Mouse (Mus musculus): Measurements from ENCODE around the gene Gjb1. TPM values are rescaled to one million over a fixed set of nuclear protein-coding genes. Genes with fewer than 3 reads are reported as not detected.
"Not testable (repeated sequence)": the region's sequence is repeated elsewhere in the genome, so short reads cannot be mapped to it uniquely, and the experiment has no call there.

The Gjb1 gene
- polyA plus RNA-seq, 1 experiment: not detected

DNA sequence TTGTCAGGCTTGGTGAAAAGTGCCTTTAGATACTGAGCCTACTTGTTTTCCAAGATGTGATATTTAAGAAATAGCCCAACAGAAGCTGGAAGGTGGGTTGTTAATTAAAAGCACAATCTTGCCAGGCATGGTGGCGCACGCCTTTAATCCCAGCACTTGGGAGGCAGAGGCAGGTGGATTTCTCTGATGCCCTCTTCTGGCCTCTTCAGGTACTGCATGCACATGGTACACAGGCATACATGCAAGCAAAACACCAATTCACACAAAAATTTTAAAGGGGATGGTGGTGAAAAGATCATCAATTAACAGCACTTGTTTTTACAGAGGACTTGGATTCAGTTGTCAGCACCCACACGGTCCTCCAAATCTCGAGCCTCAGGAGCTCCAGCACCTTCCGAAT is 41.6 kb upstream of the Gjb1 start:
- Histone ChIP-seq H3K27me3 (ENCODE audit: control insufficient read depth, insufficient read depth, insufficient read length) (no peaks in the 10 kb centered on the region), H3K4me3 (no peak overlapping the region), H3ac (ENCODE audit: control insufficient read depth, insufficient read length) (no peak overlapping the region), H3K79me2 (ENCODE audit: control insufficient read depth, insufficient read depth) (no peaks in the 10 kb centered on the region), H3K4me2 (ENCODE audit: low read depth) (no peak overlapping the region), H3K36me3 (ENCODE audit: control insufficient read depth, insufficient read depth) (no peaks in the 10 kb centered on the region)
- TF ChIP-seq MYOD1 (IDR thresholded peaks at IDR 0.05; ENCODE audit: control insufficient read depth in 1 of 3, insufficient read length in 2 of 3, low read depth in 2 of 3) (no peak), MYOG (IDR thresholded peaks at IDR 0.05; ENCODE audit: control insufficient read depth in 1 of 3, insufficient read depth in 1 of 3, insufficient read length in 2 of 3, low read depth in 2 of 3) (no peak), SRF (IDR thresholded peaks at IDR 0.05; ENCODE audit: control insufficient read depth, insufficient read length, low read depth) (no peak)

GRCm38 (mm10) chrX:101338666-101339065 is 37.5 kb upstream of the Gjb1 start:
- Histone ChIP-seq H3ac (ENCODE audit: control insufficient read depth, insufficient read length) (no peak overlapping the region), H3K4me2 (ENCODE audit: low read depth) (no peak overlapping the region), H3K4me3 (no peak overlapping the region), H3K36me3 (ENCODE audit: control insufficient read depth, insufficient read depth) (no peaks in the 10 kb centered on the region), H3K27me3 (ENCODE audit: control insufficient read depth, insufficient read depth, insufficient read length) (no peaks in the 10 kb centered on the region), H3K79me2 (ENCODE audit: control insufficient read depth, insufficient read depth) (no peaks in the 10 kb centered on the region)
- no peak for TF ChIP-seq MAX (IDR thresholded peaks at IDR 0.05; ENCODE audit: low read depth)
- TF ChIP-seq MYOG (IDR thresholded peaks at IDR 0.05; ENCODE audit: control insufficient read depth in 1 of 3, insufficient read depth in 1 of 3, insufficient read length in 2 of 3, low read depth in 2 of 3): no peak
- TF ChIP-seq E2F4 (IDR thresholded peaks at IDR 0.05; ENCODE audit: insufficient read depth): no peak
- TF ChIP-seq POLR2A (IDR thresholded peaks at IDR 0.05; ENCODE audit: insufficient read length, low read depth): no peak
- no peak for TF ChIP-seq REST (IDR thresholded peaks at IDR 0.05; ENCODE audit: insufficient read depth, insufficient read length)
- no peak for TF ChIP-seq POLR2AphosphoS2 (IDR thresholded peaks at IDR 0.05; ENCODE audit: insufficient read length, low read depth)
- TF ChIP-seq SRF (IDR thresholded peaks at IDR 0.05; ENCODE audit: control insufficient read depth, insufficient read length, low read depth): no peak
- no peak for TF ChIP-seq TCF3 (IDR thresholded peaks at IDR 0.05; ENCODE audit: insufficient read length, low read depth)
- TF ChIP-seq TCF12 (IDR thresholded peaks at IDR 0.05; ENCODE audit: insufficient read depth, poor library complexity, severe bottlenecking): no peak
- TF ChIP-seq CEBPB (IDR thresholded peaks at IDR 0.05; ENCODE audit: insufficient read depth, poor library complexity, severe bottlenecking): no peak

GRCm38 (mm10) chrX:101342837-101343236 is 33.3 kb upstream of the Gjb1 start:
- H3K4me2 ChIP-seq (ENCODE audit: low read depth); H3K4me3 ChIP-seq; H3K27me3 ChIP-seq (ENCODE audit: control insufficient read depth, insufficient read depth, insufficient read length); H3ac ChIP-seq (ENCODE audit: control insufficient read depth, insufficient read length); H3K36me3 ChIP-seq (ENCODE audit: control insufficient read depth, insufficient read depth); H3K79me2 ChIP-seq (ENCODE audit: control insufficient read depth, insufficient read depth): not testable (repeated sequence)

- no peaks in the 10 kb centered on the region for H3K27me3 ChIP-seq (ENCODE audit: control insufficient read depth, insufficient read depth, insufficient read length)
- H3K4me3 ChIP-seq: no peak overlapping the region
- TF ChIP-seq POLR2AphosphoS2 (IDR thresholded peaks at IDR 0.05; ENCODE audit: insufficient read length, low read depth): no peak
- no peak for TF ChIP-seq SRF (IDR thresholded peaks at IDR 0.05; ENCODE audit: control insufficient read depth, insufficient read length, low read depth)
- TF ChIP-seq REST (IDR thresholded peaks at IDR 0.05; ENCODE audit: insufficient read depth, insufficient read length): no peak
- no peak for TF ChIP-seq USF1 (IDR thresholded peaks at IDR 0.05; ENCODE audit: low read depth)
- no peak for TF ChIP-seq TCF12 (IDR thresholded peaks at IDR 0.05; ENCODE audit: insufficient read depth, poor library complexity, severe bottlenecking)
- TF ChIP-seq TCF3 (IDR thresholded peaks at IDR 0.05; ENCODE audit: insufficient read length, low read depth): no peak
- no peak for TF ChIP-seq E2F4 (IDR thresholded peaks at IDR 0.05; ENCODE audit: insufficient read depth)
- no peak for TF ChIP-seq POLR2A (IDR thresholded peaks at IDR 0.05; ENCODE audit: insufficient read length, low read depth)
- TF ChIP-seq MYOG (IDR thresholded peaks at IDR 0.05; ENCODE audit: control insufficient read depth in 1 of 3, insufficient read depth in 1 of 3, insufficient read length in 2 of 3, low read depth in 2 of 3): no peak
- TF ChIP-seq MAX (IDR thresholded peaks at IDR 0.05; ENCODE audit: low read depth): no peak
- TF ChIP-seq CEBPB (IDR thresholded peaks at IDR 0.05; ENCODE audit: insufficient read depth, poor library complexity, severe bottlenecking): no peak
- TF ChIP-seq MYOD1 (IDR thresholded peaks at IDR 0.05; ENCODE audit: control insufficient read depth in 1 of 3, insufficient read length in 2 of 3, low read depth in 2 of 3): no peak
- no peaks in the 10 kb centered on the region for H3K36me3 ChIP-seq (ENCODE audit: control insufficient read depth, insufficient read depth)
- no peak overlapping the region for H3ac ChIP-seq (ENCODE audit: control insufficient read depth, insufficient read length)
- H3K79me2 ChIP-seq (ENCODE audit: control insufficient read depth, insufficient read depth): no peaks in the 10 kb centered on the region
- H3K4me2 ChIP-seq (ENCODE audit: low read depth): no peak overlapping the region
Observed at GRCm38 (mm10) chrX:101345456-101345855, 30.7 kb upstream of the Gjb1 start.

DNA sequence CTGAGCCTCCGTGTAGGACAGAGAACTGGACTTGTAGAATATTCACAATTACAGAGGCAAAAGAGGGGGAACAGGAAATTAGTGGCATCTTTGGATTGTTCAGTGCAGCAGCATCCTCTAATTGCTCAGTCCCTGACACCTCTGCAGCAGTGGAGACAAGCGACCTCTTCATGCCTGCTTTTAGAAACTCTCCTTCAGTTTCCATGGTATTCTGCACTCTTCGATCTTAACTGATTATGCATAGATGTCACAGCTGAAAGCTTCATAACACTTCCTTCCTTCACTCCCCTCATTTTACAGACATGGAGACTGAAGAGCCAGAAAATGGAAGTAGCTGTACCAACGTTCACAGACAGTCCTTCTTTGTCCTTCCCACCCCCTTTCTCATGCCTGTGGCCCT is 29.7 kb upstream of the Gjb1 start:
- no peak overlapping the region for H3K4me3 ChIP-seq
- H3K79me2 ChIP-seq (ENCODE audit: control insufficient read depth, insufficient read depth): no peaks in the 10 kb centered on the region
- H3K36me3 ChIP-seq (ENCODE audit: control insufficient read depth, insufficient read depth): no peaks in the 10 kb centered on the region
- TF ChIP-seq TCF3 (IDR thresholded peaks at IDR 0.05; ENCODE audit: insufficient read length, low read depth): no peak
- no peak for TF ChIP-seq MYOG (IDR thresholded peaks at IDR 0.05; ENCODE audit: control insufficient read depth in 1 of 3, insufficient read depth in 1 of 3, insufficient read length in 2 of 3, low read depth in 2 of 3)
- TF ChIP-seq REST (IDR thresholded peaks at IDR 0.05; ENCODE audit: insufficient read depth, insufficient read length): no peak
- TF ChIP-seq USF1 (IDR thresholded peaks at IDR 0.05; ENCODE audit: low read depth): no peak
- TF ChIP-seq TCF12 (IDR thresholded peaks at IDR 0.05; ENCODE audit: insufficient read depth, poor library complexity, severe bottlenecking): no peak
- no peak for TF ChIP-seq MAX (IDR thresholded peaks at IDR 0.05; ENCODE audit: low read depth)
- no peak overlapping the region for H3K4me2 ChIP-seq (ENCODE audit: low read depth)
- no peak overlapping the region for H3ac ChIP-seq (ENCODE audit: control insufficient read depth, insufficient read length)
- no peaks in the 10 kb centered on the region for H3K27me3 ChIP-seq (ENCODE audit: control insufficient read depth, insufficient read depth, insufficient read length)

Measured in myocyte (in vitro differentiated cells).